ENCODE assay signal across 10 mouse cellular contexts in the genomic region with DNA sequence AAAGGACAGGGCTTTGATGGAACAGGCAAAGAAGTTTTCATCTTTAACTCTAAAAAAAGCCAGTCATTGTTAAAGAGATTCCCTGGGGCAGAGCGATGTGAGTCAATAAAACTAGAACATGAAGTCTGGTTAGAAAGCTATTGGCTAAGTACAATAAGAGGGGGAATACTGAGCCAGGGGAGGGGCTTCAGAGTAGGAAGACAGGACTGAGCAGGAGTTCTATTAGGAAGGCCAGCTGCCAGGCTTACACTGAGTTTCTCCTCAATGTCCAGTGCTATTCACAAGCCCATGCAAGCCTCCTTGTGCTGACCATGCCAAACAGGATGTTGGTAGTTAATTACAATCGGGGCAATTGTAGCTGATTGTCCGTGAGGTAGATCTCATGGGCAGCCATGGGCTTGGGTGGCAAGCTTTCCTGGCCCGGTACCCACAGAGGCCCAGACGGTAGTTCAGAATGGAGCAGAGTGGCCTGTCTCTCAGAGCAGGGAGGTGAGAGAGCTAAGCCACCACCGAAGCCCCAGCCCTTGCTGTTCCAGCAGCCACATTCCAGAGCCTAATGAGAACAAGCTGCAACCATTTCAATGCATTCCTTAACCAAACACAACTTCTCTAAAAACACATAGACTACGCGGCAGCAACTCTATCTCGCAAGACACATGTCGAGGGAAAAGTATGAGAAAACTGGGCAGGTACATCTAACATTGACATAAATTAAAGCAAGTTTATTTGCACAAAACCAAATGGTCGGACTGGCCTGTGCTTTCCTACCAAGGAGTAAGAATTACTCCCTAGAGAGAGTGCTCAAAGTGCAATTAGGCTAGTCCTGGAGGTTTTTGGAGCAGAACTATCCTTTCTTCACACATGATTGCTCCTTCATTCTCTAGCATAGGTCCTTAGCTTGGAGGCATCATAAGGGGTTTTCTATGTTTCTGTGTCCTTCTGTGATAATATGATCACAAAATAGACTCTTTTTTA. TPM values are rescaled to one million over a fixed set of nuclear protein-coding genes. Genes with fewer than 3 reads are reported as not detected.
DNase-seq lines count a peak whose midpoint lies in the region; ATAC-seq and TF ChIP-seq lines count a peak whose summit lies in the region.
"Had no signal": no experiment of that assay in that cellular context is flagged by ENCODE, and none has a peak within 500 bp of the region (broad histone marks: within the 10 kb centered on the region; RNA-seq: fewer than 3 reads in every experiment).

No protein-coding gene starts in this region.

- ATAC-seq in lung, postnatal 0 days, result peak; percentile 66
- peak; percentile 52; the same call in 1 of the 2 replicates for ATAC-seq in kidney, postnatal 0 days (replicated peaks; ENCODE audit: low FRiP score, low read depth)
- ATAC-seq in megakaryocyte-erythroid progenitor cell, adult 5-6 weeks (replicated peaks; ENCODE audit: low FRiP score, low TSS enrichment, poor library complexity, severe bottlenecking), result no peak

- DNase-seq in cerebellum, adult 9-11 months, result peak; percentile 10
- no peak for DNase-seq in cerebellum, postnatal 4 days (ENCODE audit: low spot score in 2 of 2)
- peak; percentile 52 for DNase-seq in lung, postnatal 0 days (ENCODE audit: low spot score)
- DNase-seq in lung, adult 18-20 months, result no peak
- peak; percentile 79 for DNase-seq in kidney, postnatal 0 days (ENCODE audit: low spot score)
- peak; percentile 18 for DNase-seq in retina, postnatal 1 day
- DNase-seq in frontal cortex, postnatal 14 days (ENCODE audit: low spot score in 2 of 2), result no peak

- 0 out of 2 replicates have a peak overlapping the region, but pooled peaks have one; percentile 26 for H3K27ac ChIP-seq in lung, postnatal 0 days (ENCODE audit: low read length)
- H3K27ac ChIP-seq in kidney, postnatal 0 days, result peak overlapping the region; percentile 73
- H3K27ac ChIP-seq: liver, embryonic 14.5 days had no signal

- 38% methylated on average over 11 of the region's 11 CpGs for WGBS in lung, postnatal 0 days
- WGBS in kidney, postnatal 0 days, result 35% methylated on average over 11 of the region's 11 CpGs

- H3K36me3 ChIP-seq in lung, postnatal 0 days (ENCODE audit: insufficient read depth, low read length), result no peaks in the 10 kb centered on the region
- no peaks in the 10 kb centered on the region for H3K36me3 ChIP-seq in kidney, postnatal 0 days (ENCODE audit: insufficient read depth, low read length)

- H3K4me3 ChIP-seq in lung, postnatal 0 days (ENCODE audit: low read depth, low read length), result no peak overlapping the region
- H3K4me3 ChIP-seq in kidney, postnatal 0 days (replicated peaks; ENCODE audit: low read depth, low read length), result no peak overlapping the region

- H3K27me3 ChIP-seq in lung, postnatal 0 days (replicated peaks; ENCODE audit: insufficient read depth, low read length), result no peaks in the 10 kb centered on the region
- H3K27me3 ChIP-seq in kidney, postnatal 0 days (ENCODE audit: insufficient read depth, low read length), result no peaks in the 10 kb centered on the region

- no peak overlapping the region for H3K9ac ChIP-seq in lung, postnatal 0 days (replicated peaks; ENCODE audit: low read depth)
- H3K9ac ChIP-seq in kidney, postnatal 0 days (ENCODE audit: low read depth, low read length), result no peak overlapping the region
- H3K9ac ChIP-seq: liver, embryonic 14.5 days had no signal

- H3K4me2 ChIP-seq in lung, postnatal 0 days (replicated peaks; ENCODE audit: low read depth, low read length), result no peak overlapping the region
- H3K4me2 ChIP-seq in kidney, postnatal 0 days (ENCODE audit: low read length), result no peak overlapping the region

- TF ChIP-seq EP300 in lung, postnatal 0 days (IDR thresholded peaks at IDR 0.05), result no peak

- no peaks in the 10 kb centered on the region for H3K9me3 ChIP-seq in lung, postnatal 0 days (ENCODE audit: low read length)
- H3K9me3 ChIP-seq in kidney, postnatal 0 days (replicated peaks; ENCODE audit: low read length), result no peaks in the 10 kb centered on the region

- no peaks in the 10 kb centered on the region for H3K4me1 ChIP-seq in lung, postnatal 0 days (ENCODE audit: insufficient read depth, low read depth, low read length)
- H3K4me1 ChIP-seq in kidney, postnatal 0 days (replicated peaks; ENCODE audit: insufficient read depth, low read length), result peaks cover 5% of the 10 kb centered on the region; the same call in 1 of the 2 replicates

- no peak for TF ChIP-seq CTCF in lung, postnatal 0 days (IDR thresholded peaks at IDR 0.05)
- no peak for TF ChIP-seq CTCF in kidney, postnatal 0 days (IDR thresholded peaks at IDR 0.05; ENCODE audit: low read depth)

RNA-seq across cellular contexts. Expression of a gene that starts 30.7 kb away (rescaled TPM):
- polyA plus RNA-seq in lung, postnatal 0 days (2015; fragmentation: Nextera tagmentation; extraction: Ambion mirVana), result 0.06 TPM in 1 of 2 replicates, not detected in the other
- polyA plus RNA-seq in kidney, postnatal 0 days (2015; fragmentation: Nextera tagmentation; extraction: Ambion mirVana), result 0.08 and 0.21 TPM in 2 replicates
- total RNA-seq in megakaryocyte-erythroid progenitor cell, adult 5-6 weeks (2014; fragmentation: Nextera tagmentation), result not detected in 2 replicates
- total RNA-seq in megakaryocyte-erythroid progenitor cell, adult 5-6 weeks (2017), result not detected in 2 replicates
- polyA plus RNA-seq: liver, embryonic 14.5 days; small intestine, adult 2 months had no signal

RNA-seq across cellular contexts. Expression of a gene that starts 48.0 kb away (rescaled TPM):
- polyA plus RNA-seq in lung, postnatal 0 days (2015; fragmentation: Nextera tagmentation; extraction: Ambion mirVana), result 57.3 and 60.0 TPM in 2 replicates
- 80.3 and 86.3 TPM in 2 replicates for polyA plus RNA-seq in kidney, postnatal 0 days (2015; fragmentation: Nextera tagmentation; extraction: Ambion mirVana)
- total RNA-seq in megakaryocyte-erythroid progenitor cell, adult 5-6 weeks (2014; fragmentation: Nextera tagmentation), result 26.8 and 36.0 TPM in 2 replicates
- 6.0 and 11.4 TPM in 2 replicates for total RNA-seq in megakaryocyte-erythroid progenitor cell, adult 5-6 weeks (2017)

Comparison
In these comparisons a context has a peak if more than half of its experiments do, and no peak if none do; other contexts are left out.
1. DNase-seq: peak in cerebellum, adult 9-11 months (single experiment), lung, postnatal 0 days (single experiment), kidney, postnatal 0 days (single experiment) and retina, postnatal 1 day (single experiment); none in cerebellum, postnatal 4 days (0 of 2), lung, adult 18-20 months (0 of 2) and frontal cortex, postnatal 14 days (0 of 2).